ENCODE assay signal across 24 mouse cellular contexts in genomic region chr3:122021029-122021652, GRCm38 (mm10). TPM values are rescaled to one million over a fixed set of nuclear protein-coding genes. Genes with fewer than 3 reads are reported as not detected.
"Had no signal": no experiment of that assay in that cellular context is flagged by ENCODE, and none has a peak within 500 bp of the region (broad histone marks: within the 10 kb centered on the region; RNA-seq: fewer than 3 reads in every experiment).

No protein-coding gene starts in this region.

- ATAC-seq: hindbrain, embryonic 16.5 days; inflammation-experienced regulatory T-cells, adult 6 months; intestine, embryonic 15.5 days; intestine, postnatal 0 days had no signal

- H3K27me3 ChIP-seq: heart, embryonic 12.5 days; hindbrain, embryonic 12.5 days; intestine, embryonic 15.5 days; limb, embryonic 12.5 days had no signal

- H3K4me3 ChIP-seq: gastrocnemius, adult 2 months; heart, embryonic 12.5 days; hindbrain, embryonic 10.5 days; hindbrain, embryonic 12.5 days; intestine, embryonic 15.5 days; layer of hippocampus, adult 2 months; left cerebral cortex, adult 2 months; limb, embryonic 10.5 days; limb, embryonic 12.5 days had no signal

- DNase-seq: gastrocnemius, adult 2 months; gastrocnemius, postnatal 10 days; gastrocnemius, postnatal 25 days; heart, adult 18-20 months; heart, postnatal 10 days; heart, postnatal 4 days; kidney, adult 18-20 months; kidney, adult 8-10 months; kidney, postnatal 10 days; kidney, postnatal 25 days; kidney, postnatal 4 days; liver had no signal

- H3K4me2 ChIP-seq: heart, embryonic 12.5 days; hindbrain, embryonic 12.5 days; hindbrain, embryonic 14.5 days; intestine, embryonic 15.5 days; limb, embryonic 12.5 days had no signal

- H3K9ac ChIP-seq: heart, embryonic 12.5 days; hindbrain, embryonic 12.5 days; hindbrain, embryonic 14.5 days; intestine, embryonic 15.5 days; limb, embryonic 12.5 days had no signal

- H3K4me1 ChIP-seq: heart, embryonic 12.5 days; hindbrain, embryonic 10.5 days; hindbrain, embryonic 12.5 days; intestine, embryonic 15.5 days; limb, embryonic 10.5 days; limb, embryonic 12.5 days had no signal

- H3K36me3 ChIP-seq: hindbrain, embryonic 10.5 days; hindbrain, embryonic 12.5 days; intestine, embryonic 15.5 days; limb, embryonic 12.5 days had no signal

- H3K9me3 ChIP-seq: heart, embryonic 12.5 days; hindbrain, embryonic 10.5 days; hindbrain, embryonic 12.5 days; intestine, embryonic 15.5 days; limb, embryonic 10.5 days; limb, embryonic 12.5 days had no signal

- H3K27ac ChIP-seq: gastrocnemius, adult 2 months; hindbrain, embryonic 10.5 days; hindbrain, embryonic 12.5 days; hindbrain, embryonic 14.5 days; intestine, embryonic 15.5 days; layer of hippocampus, adult 2 months; left cerebral cortex, adult 2 months; limb, embryonic 10.5 days; limb, embryonic 12.5 days had no signal

RNA-seq across cellular contexts. Expression of gene Abca4, which starts 23.1 kb away (rescaled TPM):
- polyA plus RNA-seq: inflammation-experienced regulatory T-cells, adult 6 months had no signal
